In the genomic region with DNA sequence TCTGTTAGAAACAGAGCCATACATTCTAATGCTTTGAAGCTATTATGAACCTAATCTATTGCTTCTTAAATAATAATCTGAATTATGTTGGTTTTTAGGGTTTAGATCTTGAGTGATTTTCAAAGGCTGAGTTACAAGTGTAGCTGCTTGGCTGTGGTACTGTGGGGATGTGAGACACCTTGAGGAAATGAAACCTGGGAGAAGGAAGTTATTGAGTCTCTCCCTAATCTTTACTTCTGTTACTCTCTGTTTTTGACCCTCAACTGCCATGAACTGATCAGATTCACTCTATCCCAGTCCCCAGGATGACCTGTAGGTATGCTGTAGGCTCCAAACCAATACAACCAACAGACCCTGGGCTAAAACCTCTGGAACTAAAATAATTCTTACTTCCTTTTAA, we compare ENCODE assay signal across 20 mouse cellular contexts.
"Had no signal": no experiment of that assay in that cellular context is flagged by ENCODE, and none has a peak within 500 bp of the region (broad histone marks: within the 10 kb centered on the region; RNA-seq: fewer than 3 reads in every experiment).

No protein-coding gene starts in this region.

- H3K4me1 ChIP-seq: liver, embryonic 13.5 days; liver, embryonic 15.5 days; megakaryocyte, embryonic 14.5 days; midbrain, embryonic 12.5 days; neural tube, embryonic 12.5 days had no signal

- H3K4me3 ChIP-seq: liver, embryonic 13.5 days; liver, embryonic 15.5 days; lung, embryonic 15.5 days; megakaryocyte, embryonic 14.5 days; midbrain, embryonic 12.5 days; neural tube, embryonic 12.5 days had no signal

- H3K27me3 ChIP-seq: liver, embryonic 13.5 days; liver, embryonic 15.5 days; lung, embryonic 15.5 days; megakaryocyte, embryonic 14.5 days; midbrain, embryonic 12.5 days; neural tube, embryonic 12.5 days had no signal

- DNase-seq: liver, embryonic 13.5 days; liver, postnatal 0 days; lung, adult 2 months; lung, postnatal 14 days; lung, postnatal 36 days; midbrain, embryonic 14.5 days; right cerebral cortex, postnatal 14 days; right cerebral cortex, postnatal 4 days; spleen, adult 18-20 months; thymus, adult 18-20 months; thymus, postnatal 14 days; thymus, postnatal 36 days had no signal

- H3K36me3 ChIP-seq: liver, embryonic 13.5 days; liver, embryonic 15.5 days; lung, embryonic 15.5 days; midbrain, embryonic 12.5 days; neural tube, embryonic 12.5 days had no signal

- H3K27ac ChIP-seq: liver, embryonic 13.5 days; liver, embryonic 15.5 days; lung, embryonic 15.5 days; macrophage; midbrain, embryonic 12.5 days; neural tube, embryonic 12.5 days had no signal

- H3K9ac ChIP-seq: liver, embryonic 13.5 days; liver, embryonic 15.5 days; liver, postnatal 0 days; lung, embryonic 15.5 days; midbrain, embryonic 12.5 days; neural tube, embryonic 12.5 days had no signal

- ATAC-seq: liver, postnatal 0 days; lung, postnatal 0 days; midbrain, embryonic 16.5 days had no signal

- H3K4me2 ChIP-seq: liver, embryonic 13.5 days; liver, embryonic 15.5 days; lung, embryonic 15.5 days; midbrain, embryonic 12.5 days; neural tube, embryonic 12.5 days had no signal

- H3K9me3 ChIP-seq: liver, embryonic 13.5 days; liver, embryonic 15.5 days; lung, embryonic 15.5 days; megakaryocyte, embryonic 14.5 days; midbrain, embryonic 12.5 days; neural tube, embryonic 12.5 days had no signal
